Mouse (Mus musculus): ENCODE measurements around the gene Efcc1. TPM values are rescaled to one million over a fixed set of nuclear protein-coding genes. Genes with fewer than 3 reads are reported as not detected.

Gene Efcc1
- total RNA-seq (2022) = under 1 TPM; 0.51 to 0.94 (median 0.78) TPM

DNA sequence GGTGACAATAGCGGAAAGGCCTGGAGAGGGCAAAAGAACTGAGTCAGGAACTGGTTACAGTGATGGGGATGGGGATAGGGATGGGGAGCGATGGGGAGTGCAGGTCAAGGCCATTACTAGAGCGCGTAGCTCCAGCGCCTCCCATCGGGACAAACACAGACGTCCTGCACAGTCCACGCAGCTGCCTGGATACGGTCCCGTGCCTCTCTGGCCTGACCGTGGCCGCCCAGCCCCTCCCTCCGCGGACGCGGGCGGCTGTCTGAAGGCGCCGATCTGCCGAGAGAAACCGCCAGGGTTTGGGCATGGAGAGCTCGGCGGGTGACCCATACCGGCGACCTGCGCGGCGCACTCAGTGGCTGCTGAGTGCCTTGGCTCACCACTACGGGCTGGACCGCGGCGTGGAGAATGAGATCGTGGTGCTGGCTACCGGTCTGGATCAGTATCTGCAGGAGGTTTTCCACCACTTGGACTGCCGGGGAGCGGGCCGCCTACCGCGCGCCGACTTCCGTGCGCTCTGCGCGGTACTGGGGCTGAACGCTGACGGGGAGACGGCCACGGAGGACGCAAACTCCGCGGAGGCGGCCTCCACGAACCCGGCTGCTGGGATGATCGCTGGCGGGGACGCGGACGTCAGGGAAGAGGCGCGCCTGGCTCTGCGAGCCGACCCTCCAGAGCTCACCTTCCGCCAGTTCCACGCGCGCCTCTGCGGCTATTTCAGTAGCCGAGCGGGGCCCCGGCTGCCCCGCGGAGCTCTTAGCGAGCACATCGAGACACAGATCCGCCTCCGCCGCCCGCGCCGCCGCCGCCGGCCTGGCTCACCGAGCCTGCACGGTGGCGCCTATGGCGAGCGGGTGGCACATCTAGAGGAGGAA is at the start of gene Efcc1:
Gene Efcc1, plus strand, starts transcription at position 279 of the 872 bp plus-strand sequence.
- peak; percentile 32 to 43 for DNase-seq (ENCODE audit: low spot score in 2 of 2)

DNA sequence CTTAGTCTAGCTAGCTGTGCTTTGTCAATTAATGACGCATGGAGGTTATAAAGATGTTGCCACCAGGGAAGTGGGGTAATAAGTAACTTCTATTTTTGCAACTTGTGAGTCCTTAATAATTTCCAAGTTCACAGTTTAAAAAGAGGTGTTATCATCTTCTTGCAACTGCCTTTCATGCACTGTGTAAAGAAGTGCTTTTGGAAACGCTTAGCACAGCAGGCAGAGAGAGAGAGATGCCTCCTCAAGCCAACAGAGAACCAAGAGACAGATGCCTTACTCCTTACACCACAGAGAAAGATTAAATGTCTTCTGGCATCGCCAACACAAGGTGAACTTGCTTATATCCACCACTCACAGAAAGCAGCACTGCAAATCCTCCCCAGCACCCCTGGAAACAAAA is 34.7 kb upstream of the Efcc1 start:
- no peak for DNase-seq (ENCODE audit: low spot score in 2 of 2)

DNA sequence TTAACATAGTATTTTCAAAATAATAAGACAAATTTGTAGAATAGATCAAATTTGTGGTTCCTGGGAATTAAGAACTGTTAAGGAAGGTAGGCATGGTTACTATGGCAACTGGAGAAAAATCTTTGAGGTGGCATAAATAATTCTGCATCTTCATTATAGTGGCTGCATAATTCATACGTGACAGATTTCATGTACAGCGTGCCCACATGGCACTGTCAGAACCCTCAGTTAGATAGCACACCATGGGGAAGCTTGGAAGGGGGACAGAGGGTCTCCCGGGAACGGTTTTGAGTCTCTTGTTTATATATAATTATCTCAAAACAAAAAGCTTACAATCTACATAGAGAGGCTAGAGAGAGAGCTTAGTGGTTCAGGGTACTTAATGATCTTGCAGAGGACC is 34.1 kb upstream of the Efcc1 start:
- no peak for DNase-seq (ENCODE audit: low spot score in 2 of 2)

DNA sequence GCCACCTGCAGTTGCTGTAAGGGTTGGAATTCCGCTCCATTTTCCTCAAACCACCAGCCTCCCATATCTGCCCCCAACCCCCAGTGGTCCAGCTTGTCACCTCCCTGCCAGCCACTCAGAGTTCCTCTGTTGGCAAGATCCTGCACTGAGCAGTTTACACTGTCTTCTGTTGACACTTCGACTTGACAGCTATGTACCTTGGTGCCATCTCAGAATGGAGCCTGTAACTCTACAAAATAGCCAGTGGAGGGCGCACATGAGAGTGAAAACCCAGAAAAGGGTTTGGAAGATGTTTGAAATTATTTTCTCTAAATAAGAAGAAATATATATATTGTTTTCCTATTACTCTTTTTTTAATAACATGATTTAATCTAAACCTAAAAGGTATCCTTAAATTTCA is 24.4 kb upstream of the Efcc1 start:
- DNase-seq (ENCODE audit: low spot score in 2 of 2) = no peak

DNA sequence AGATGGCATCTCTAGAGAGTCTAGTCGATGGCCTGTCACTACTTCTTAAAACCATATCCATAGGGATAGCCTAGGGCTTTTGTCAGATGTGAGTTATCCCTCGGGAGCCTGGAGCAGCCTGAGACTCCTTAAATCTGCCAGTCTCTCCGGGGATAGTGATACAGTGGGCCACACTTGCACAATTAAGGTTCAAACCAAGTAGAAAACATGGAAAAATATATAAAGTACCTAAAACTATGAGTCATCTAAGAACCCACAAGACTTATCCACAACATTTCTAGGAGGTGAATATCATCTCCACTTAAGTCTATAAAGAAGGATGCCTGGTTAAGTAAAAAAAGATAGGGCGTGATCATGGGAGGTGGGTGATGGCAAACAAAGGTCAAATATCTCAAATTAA is 18.4 kb upstream of the Efcc1 start:
- no peak for DNase-seq (ENCODE audit: low spot score in 2 of 2)

DNA sequence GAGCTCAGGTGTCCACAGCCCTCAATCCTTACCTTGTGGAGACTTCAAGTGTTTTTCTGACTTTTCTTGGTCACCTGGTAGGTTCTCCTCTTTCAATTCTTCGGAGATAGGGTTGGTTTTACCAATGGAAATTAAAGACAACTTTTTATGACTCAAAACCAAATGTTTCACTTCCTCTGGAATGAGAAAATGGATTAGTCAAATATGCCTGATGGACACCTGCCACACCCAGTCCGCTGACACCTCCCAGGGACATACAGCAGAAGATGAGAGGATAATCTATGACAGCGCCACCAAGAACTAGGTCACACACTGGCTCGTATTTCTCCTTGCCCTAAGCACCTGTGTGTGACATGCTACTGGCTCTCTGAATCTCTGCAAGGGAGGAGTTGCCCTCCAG is 16.6 kb upstream of the Efcc1 start:
- no peak for DNase-seq (ENCODE audit: low spot score in 2 of 2)

DNA sequence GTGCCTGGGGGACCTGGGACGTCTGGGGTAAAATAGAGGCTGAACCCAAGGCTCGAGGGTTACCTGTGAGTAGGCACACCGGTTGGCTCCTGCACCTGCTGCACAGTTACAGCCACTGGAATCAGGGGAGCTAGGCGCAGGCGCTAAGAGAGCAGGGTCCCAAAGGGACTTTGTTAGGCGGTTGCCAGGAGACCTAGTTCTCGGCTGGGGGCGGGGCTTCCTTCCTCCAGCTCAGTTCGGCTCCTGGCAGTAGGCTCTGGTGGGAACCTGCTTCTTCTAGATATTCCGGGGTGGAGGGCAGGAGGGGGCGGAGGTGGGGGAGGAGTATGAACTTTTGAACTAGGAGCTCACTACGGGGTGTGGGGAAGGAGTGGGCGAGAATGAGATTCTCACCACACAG is 8.0 kb upstream of the Efcc1 start:
- DNase-seq (ENCODE audit: low spot score in 2 of 2) = no peak

DNA sequence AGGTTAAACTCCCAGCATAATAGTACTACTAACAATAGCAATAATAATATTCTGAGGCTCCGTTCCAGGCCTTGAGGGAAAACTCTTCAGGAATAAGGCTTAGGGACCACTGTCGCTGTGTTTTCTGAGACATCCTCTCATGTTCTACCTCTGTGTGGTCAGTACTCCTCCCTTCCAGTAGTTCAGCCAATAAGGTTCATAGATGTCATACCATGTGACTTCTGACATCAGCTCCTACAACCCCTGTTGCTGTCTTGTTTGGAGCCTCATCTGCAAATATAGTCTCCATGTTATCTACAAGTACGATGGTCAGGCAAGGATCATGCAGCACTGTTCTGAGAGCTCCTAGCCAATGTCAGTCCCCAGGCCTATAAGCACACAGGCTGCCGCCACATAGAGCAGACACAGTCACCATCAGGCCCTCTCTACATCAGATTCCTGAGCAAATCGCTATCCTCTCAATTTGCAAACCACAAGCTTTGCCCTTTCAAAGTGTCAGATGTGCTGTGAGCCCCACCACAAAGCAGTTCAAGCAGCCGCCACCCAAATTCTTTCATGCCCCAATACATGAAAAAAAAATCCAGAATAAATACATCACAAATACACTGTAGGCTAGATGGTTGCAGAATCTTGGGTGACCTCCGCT is 5.3 kb upstream of the Efcc1 start:
- DNase-seq (ENCODE audit: low spot score in 2 of 2) = no peak

DNA sequence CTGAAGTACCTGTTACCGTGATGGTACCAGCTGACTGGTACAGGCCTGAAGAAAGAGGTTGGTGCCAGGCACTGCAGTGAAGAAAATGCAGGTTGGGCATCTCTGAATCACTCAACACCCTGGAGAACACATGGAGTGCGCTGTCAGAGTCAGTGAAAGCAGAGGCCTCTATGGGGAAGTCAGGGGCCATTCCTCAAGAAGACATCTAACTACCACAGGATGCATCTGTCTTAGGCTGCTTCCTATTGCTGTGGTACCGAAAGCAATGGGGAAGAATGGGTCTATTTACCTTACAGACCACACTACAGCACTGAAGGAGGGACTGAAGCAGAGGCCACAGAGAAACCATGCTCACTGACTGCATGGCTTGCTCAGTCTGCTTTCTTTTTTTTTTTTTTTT is 2.6 kb upstream of the Efcc1 start:
- DNase-seq (ENCODE audit: low spot score in 2 of 2) = no peak

DNA sequence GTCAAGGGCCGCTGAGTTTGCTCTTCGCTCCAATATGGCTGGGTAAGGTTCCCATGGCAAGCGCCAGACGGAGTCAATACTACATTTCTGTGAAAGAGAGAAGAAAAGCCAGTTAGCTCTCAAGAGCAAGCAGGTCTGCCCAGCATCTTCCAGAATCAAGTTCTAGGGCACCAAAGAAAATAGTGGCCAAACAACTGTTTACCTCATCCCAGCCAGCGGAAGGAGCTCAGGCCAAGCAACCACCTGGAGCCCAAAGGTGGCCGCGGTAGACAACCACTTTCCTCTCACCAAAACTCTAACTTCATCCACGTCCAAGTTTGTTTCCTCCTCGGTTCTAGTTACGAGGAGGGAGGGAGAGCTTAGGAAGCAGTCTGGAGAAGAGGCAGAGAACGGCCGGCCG is 528 bp upstream of the Efcc1 start:
- no peak for DNase-seq (ENCODE audit: low spot score in 2 of 2)

DNA sequence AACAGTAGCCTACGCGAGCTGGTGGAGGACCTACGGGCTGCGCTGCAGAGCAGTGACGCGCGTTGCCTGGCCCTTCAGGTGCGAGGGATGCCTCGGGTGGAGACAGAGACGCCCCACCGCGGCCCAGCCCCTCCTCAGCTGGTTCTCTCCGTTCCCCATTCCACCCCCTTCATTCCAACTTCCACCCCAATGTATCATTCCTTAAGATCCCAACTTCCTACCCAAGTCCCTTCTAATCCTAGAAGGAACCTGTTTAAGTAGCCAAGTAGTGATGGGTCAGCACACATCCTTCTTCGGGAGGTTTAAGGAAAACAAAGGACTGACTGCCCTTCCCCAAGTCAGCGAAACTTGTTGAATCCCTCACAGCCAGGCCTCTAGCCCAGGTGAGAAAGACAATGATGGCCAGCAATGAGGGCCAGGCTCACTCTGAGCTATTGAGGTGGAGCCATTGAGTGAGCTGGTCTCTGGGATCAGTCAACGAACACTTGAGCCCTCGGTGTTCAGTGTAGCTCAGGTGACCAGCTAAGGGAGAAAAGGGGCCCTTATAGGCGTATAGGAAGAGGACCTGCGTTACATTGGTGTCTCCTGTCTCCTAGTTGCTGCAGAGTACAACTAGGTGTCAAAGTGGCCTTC is 910 bp downstream of the Efcc1 start:
- DNase-seq (ENCODE audit: low spot score in 2 of 2) = no peak

DNA sequence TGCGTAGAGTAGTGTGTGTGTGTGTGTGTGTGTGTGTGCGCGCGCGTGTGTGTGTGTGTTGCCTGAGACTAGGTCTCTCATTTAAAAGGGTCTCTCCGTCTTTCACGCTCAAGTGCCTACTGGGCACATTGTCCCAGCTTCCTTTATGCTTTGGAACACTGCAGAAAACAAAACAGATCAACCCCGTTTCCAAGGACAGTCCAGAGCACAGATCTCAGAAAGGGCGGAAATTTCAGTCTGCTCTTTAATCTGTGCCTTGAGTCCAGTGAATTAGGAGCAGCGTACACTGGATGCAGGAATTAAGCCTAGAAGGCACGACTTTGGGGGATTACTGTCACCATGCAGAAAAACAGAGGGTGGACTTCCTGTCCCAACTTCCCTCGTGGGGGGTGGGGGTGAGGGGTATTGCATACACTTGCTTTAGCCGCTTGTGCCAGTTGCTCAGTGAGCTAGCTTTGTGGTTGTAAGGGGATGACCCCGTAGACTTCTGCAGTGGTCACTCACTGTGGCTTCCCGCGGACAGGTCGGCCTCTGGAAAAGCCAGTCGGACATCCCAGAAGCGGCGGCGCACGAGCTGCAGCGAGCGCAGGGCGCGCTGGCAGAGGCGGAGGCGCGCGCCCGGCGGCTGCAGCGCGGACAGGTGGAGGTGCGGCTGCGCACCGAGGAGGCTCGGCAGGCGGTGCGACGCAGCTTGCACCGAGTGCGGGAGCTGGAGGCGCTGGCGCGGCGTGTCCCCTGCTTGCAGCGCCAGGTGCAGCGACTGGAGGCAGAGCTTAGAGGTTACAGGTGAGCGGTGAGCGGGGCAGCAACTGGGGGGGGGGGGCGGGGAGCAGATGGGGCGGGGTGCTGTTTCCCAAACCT is 1.7 kb downstream of the Efcc1 start:
- no peak for DNase-seq (ENCODE audit: low spot score in 2 of 2)

DNA sequence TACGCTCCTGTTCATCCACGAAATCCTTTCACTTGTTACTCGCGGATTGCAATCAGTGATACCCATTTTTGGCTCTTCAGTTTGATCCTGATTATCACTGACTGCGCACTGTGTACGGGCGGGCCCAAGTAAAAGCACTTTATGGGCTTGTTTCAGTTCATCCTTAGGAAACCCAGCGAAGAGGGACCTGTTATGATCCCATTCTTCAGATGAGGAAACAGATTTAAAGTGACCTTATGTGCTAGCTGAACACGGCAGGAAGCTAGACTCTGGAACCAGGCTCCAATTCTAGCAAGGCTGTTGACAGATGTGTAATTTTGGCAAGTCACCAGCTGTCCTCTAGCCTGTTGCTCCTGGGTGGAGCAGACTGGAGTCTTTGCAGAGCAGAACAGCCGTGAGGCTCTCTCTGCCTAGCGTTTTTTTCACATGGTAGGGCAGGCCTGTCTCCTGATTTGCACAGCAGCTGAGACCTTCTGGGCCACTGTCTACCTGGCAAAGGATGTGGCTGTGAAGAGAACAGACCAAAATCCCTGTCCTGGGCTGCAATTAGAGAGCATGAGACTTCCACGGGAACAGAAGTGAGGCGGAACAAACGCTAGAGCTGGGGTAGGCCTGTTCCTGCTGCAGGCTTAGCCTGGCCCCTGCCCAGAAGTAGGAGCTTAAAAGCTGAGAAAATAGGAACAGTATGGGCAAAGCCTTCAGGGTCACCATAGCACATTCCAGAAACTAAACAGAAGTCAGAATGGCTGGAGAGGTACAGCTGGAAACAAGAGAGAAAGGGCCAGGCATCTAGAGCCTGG is 2.7 kb downstream of the Efcc1 start:
- DNase-seq (ENCODE audit: low spot score in 2 of 2) = no peak

DNA sequence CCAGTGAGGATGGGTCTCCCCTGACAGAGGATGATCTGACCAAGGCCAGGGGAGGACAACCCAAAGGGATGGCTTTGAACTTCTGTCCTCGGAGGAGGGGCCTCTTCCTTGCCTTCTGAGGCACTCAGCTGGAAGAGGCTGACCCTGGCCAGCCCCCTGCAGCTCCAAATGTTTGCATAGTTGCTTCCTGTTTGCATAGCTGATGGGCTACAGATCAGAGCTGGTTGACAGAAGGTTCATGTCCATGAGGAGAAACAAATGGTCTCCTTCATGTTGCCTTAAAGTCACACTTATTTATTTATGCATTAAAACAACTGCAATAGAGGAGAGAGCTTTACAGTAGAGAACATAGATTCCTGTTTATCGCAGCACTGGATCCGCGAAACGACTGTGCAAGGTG is 3.5 kb downstream of the Efcc1 start:
- no peak for DNase-seq (ENCODE audit: low spot score in 2 of 2)

DNA sequence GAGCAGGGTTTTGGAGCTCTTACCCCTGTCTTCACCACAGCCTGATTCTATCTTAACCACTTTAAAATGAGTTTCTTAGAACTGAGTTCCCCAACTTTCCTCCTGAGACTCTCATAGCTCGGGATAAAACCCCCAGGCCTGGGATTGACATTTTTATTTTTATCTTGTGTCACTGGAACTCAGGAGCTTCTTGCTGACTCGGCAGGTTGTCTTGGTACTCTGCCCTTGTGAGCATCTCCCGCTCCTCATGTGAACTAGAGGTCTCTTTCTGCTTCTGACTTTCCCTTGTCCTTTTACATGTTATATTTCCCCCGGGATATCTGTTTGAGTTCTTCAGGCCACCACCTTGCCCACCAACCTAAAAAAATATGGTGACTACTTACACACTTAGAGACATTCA is 6.3 kb downstream of the Efcc1 start:
- no peak for DNase-seq (ENCODE audit: low spot score in 2 of 2)

DNA sequence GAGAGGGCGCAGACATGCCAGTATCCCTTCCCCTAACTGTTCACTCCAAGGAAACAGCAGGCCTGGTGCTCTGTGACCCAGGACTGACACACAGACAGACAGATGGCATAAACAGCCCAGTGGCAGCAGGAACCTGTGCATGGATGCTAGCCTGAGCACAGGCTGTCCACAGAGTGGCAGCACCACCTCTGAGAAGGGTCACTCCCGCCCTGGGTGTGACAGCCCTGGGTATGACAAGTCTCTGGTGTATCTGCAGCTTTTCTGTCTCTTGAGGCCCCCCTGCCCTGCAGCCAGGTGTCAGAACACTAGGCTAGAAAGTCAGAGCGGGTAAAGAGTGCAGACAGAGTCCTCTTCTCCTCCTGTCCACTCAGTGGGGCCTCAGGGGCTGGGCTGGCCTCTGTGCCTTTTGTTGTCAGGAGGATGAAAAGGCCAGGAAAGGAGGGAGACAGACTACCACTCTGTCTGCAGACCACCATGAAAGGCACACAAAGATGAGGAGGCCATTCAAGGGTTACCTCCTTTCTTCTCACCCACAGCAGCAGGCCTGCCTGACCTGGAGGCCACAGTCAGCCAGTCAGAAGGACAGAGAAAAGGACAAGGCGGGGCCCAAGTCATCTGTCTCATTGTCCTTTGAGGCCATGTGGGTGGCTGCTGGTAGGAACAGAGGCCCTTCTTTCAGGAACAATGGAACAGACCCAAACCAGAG is 7.4 kb downstream of the Efcc1 start:
- DNase-seq (ENCODE audit: low spot score in 2 of 2) = no peak

DNA sequence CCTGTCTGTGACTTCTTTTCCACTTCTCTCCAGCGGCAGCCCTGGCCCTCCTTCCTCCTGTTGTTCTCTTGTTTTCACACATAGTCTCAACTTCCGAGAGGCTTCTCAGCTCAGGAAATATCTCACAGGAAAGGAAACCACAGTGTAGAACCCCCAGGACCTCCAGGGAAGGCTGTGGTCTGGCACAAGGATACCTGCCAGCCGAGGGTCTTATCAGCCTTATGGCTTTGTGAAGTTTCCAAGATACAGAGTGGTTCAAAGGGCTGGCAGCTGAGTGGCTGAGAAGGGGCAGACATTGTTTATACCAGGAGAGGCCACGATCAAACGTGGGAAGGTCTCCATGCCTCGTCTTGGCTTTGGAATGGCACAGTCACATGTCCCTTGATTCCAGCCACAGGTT is 9.2 kb downstream of the Efcc1 start:
- DNase-seq (ENCODE audit: low spot score in 2 of 2) = no peak

DNA sequence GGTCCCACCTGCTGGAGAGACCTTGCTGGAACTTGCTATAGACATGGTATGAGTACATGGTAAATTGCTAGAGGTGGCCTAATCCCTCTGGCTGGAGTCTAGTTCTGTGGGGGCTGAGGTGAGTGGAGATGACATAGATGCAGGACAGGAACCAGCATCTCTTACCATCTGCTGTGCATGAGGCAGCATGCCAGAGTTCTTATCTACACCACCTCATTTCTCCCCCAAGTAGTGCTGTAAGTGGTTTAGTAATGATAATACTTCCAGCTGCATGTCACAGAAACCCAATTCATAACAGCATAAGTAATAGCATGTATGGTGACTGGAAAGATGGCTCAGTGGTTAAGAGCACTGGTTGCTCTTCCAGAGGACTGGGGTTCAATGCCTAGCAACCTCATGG is 9.8 kb downstream of the Efcc1 start:
- no peak for DNase-seq (ENCODE audit: low spot score in 2 of 2)

DNA sequence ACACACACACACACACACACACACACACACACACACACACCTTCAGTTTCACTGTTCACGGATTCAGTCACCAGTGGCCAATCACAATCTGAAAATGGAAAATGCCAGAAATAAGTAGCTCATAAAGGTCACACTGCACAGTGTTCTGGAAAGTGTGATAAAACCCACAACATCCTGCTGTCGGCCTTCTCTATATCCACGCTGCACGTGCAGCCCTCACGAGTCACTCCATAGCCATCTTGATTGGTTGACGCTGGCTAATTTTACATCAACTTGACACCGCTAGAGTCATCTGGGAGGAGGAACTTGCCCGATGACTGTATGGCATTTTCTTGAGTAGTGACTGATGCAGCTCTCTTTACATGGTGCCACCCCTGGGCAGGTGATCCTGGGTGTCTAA is 11.3 kb downstream of the Efcc1 start:
- no peak for DNase-seq (ENCODE audit: low spot score in 2 of 2)

DNA sequence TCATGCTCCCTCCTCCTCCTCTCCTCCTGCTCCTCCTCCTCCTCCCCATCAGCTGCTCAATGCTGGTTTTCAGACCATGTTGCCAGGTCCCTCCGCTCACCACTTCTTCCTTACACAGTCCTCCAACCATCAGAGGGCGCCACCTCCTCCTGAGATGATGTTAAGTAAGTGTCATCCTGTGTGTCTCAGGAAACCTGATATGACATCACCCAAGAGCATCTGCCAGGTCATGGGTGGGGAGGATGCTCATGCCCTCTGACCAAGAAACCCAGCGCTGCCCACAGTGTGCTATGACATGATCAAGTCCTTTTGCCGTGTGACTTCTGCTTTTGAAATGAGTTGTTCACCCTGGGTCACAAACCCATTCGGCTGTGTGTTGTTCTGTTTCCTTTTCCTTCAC is 12.1 kb downstream of the Efcc1 start:
- no peak for DNase-seq (ENCODE audit: low spot score in 2 of 2)

Measured in gastrocnemius, adult 8-10 months (tissue).